Mouse (Mus musculus): Measurements from ENCODE around the gene Ifit3b.
"Not testable (repeated sequence)": the region's sequence is repeated elsewhere in the genome, so short reads cannot be mapped to it uniquely, and the experiment has no call there.

The Ifit3b gene

DNA sequence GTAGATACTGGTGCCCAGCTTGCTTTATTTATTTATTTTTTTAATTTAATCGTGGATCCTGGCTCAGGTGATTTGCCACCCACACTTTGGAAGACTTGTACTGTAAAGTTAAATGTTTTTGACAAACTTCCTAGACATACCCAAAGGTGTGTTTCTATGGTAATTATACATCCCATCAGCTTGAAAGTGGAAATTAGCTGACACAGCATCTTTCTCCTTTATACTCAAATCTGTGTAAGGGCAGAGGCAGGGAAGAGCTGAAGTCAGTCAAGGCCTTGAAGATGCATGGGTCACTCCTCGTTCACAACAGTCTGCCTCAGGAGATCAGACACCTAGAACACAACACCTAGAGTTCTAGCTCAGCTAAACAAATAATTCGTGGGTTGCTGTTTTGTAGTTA is 2.3 kb downstream of the Ifit3b start:
- DNase-seq (ENCODE audit: low spot score in 2 of 2) = not testable (repeated sequence)

DNA sequence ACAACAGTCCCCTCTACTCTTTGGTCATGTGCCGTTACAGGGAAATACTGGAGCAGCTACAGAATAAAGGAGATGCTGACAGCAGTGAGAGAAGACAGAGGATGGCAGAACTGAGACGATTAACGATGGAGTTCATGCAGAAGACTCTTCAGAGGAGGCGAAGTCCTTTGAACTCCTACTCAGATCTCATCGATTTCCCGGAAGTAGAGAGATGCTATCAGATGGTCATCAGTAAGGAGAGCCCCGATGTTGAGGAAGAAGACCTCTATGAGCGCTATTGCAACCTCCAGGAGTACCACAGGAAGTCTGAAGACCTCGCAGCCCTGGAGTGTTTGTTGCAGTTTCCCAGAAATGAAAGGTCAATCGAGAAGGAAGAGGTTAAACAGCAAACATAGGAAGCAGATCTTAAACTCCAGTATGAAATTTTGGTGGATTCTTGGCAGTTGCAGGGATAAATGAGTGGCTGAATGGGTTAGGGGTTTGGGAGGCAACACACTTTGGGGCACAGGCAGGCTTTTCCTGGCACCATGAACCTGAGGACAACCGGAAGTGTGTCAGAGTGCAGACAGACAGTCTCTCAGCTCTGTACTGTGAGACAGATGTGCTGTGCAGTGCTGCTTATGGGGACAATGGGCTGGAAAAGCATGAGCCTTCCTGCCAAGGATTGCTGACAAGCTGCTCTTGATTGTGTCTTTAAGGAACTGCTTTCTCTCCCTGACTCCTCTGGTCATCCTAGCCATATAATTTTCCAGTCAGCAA is 4.7 kb downstream of the Ifit3b start:
- DNase-seq (ENCODE audit: low spot score in 2 of 2) = not testable (repeated sequence)

DNA sequence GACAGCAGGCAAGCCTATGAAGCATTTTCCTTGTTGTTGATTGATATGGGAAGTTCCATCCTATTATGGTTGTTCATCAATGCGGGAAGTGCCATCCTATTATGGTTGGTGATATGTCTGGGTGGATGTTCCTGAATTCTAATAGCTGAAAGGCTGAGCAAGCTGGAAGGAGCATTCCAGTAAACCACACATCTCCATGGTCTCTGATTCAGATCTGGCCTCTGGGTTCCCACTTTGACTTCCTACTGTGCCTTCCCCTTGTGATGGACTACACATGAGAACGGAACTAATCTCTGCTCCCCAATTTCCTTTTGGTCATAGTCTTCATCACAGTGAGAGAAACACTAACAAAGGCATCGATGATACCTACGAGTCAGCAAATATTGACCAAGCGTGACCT is 13.1 kb downstream of the Ifit3b start:
- no peak for DNase-seq (ENCODE audit: low spot score in 2 of 2)

DNA sequence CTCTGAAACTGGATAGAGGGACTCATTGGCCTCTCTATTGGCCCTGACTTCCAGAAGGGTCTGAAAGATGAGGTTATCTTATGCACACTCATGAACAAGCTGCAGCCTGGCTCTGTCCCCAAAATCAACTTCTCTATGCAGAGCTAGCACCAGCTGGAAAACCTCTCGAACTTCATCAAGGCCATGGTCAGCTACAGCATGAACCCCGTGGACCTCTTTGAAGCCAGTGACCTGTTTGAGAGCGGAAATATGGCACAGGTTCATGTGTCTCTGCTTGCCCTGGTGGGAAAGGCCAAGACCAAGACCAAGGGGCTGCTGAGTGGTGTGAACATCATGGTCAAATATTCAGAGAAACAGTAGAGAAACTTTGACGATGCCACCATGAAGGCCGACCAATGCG is 16.0 kb downstream of the Ifit3b start:
- DNase-seq (ENCODE audit: low spot score in 2 of 2) = no peak

DNA sequence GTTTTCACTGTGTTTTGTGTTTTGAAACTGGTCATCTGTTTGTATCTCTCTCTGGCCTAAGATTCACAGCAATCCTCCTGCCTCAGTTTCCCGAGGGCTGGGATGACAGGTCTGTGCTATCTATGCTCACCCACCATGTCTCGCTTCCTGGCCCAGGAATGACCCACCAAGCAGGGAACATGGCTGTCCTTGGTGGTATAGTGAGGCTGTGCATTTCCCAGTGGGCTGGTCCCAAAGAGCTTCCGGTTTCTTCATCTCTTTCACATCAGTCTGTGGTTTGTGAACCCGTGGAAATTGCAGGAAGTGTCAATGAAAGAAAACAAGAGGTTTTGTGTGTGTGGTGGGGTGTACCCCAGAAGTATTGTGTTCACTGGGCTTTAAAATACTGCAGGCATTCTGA is 16.9 kb downstream of the Ifit3b start:
- DNase-seq (ENCODE audit: low spot score in 2 of 2) = no peak

DNA sequence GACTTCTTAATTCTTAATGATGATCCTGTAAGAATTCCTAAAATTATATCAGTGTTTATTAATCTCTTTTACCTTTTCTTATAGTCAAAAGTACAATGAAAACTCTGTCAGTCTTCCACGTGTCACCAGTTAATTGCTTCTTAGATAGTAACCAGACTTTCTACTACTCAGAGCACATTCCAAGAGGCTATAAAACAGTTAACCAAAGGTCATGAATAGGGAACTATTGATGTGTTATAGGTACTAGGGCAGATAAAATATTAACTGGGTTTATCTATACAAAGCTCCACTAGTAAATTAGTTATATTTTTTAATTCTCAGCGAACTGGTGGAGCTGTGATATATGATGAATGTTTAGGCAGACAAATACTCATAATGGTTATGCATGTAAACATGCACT is 19.7 kb downstream of the Ifit3b start:
- no peak for DNase-seq (ENCODE audit: low spot score in 2 of 2)

DNA sequence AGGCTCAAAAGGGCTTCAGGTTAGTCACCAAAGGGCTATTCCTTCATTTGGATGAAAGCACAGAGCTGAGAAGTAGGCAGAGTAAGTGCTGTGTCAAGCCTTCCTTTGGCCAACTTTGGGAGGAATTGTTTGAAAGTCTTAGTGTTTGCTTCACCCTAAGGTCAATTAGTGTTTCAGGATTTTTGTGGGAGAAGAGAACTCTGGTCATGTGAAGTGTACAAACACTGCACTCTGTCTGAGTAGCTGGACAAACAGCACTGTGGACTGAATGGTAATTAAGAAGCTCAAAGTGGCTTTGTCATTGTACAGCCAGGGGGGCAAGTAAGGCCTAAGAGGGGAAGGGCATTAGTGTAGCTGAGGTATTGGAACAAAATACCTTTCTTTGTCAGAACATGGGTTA is 23.7 kb downstream of the Ifit3b start:
- DNase-seq (ENCODE audit: low spot score in 2 of 2) = no peak

DNA sequence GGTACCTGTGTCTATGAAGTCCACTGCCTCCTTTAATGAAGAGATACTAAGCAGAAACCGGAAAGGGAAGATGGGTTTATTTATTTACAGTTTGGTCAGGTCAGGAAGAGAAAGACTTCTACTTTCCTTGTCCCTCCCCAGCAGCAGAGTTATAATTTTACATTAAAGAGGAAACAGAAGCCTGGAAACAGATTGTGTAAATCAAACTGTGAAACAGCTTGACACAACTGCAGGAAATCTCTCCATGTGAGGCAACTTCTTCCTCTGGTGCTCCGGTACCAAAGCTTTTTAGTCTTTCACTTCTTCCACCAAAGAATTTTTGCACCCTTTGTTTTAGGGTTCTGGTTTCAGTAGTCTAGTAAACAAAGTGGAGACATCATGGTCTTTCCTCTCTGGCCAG is 25.7 kb downstream of the Ifit3b start:
- no peak for DNase-seq (ENCODE audit: low spot score in 2 of 2)

DNA sequence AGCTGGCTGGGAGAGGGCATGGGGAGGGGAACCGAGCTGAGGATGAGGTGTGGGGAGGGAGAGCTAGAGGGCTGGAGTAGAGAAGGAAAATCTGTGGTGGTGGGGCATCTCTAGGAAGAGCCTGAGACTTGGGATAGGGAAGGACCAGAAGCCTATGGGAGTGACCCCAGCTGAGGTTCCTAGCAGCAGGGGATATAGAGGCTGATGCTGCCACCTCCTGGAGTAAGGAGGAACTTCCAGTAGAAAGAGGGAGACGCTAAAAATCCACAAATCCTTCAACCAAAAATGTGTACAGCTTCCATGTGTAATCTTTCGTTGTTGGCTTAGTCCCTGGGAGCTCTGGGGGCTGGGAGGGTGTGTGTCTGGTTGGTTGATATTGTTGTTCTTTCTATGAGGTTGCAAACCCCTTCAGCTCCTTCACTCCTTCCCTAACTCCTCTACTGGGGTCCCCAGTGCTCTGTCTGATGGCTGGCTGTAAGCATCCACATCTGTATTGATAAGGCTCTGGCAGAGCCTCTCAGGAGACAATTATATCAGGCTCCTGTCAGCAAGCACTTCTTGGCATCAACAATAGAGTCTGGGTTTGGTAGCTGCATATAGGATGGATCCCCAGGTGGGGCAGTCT is 29.3 kb downstream of the Ifit3b start:
- DNase-seq (ENCODE audit: low spot score in 2 of 2) = peak in 1 of 2 experiments; percentile 71

DNA sequence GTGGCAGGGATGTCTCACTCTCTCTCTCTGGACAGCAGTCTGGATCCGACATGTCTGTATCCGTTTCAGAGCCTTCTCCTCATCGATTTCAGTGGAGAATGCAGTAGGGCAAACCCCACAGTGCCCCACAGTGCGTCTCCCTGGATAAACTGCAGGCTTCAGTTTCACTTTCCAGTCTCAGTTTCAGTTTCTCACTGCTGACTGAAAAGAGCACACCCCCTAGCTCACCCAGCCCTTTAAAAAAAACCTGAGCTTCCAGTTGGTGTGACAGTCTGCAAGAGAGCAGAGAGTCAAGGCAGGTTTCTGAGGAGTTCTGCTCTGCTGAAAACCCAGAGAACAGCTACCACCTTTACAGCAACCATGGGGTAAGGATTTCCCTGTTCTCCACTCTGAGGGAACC is 32.9 kb downstream of the Ifit3b start, which contains the start of the genes Ifit1bl2 and Ifit1:
TSS of gene Ifit1bl2 (minus strand) at position 121 of the 400 bp plus-strand sequence.
TSS of gene Ifit1 (plus strand) at position 249 of the 400 bp plus-strand sequence.
- DNase-seq (ENCODE audit: low spot score in 2 of 2) = no peak

DNA sequence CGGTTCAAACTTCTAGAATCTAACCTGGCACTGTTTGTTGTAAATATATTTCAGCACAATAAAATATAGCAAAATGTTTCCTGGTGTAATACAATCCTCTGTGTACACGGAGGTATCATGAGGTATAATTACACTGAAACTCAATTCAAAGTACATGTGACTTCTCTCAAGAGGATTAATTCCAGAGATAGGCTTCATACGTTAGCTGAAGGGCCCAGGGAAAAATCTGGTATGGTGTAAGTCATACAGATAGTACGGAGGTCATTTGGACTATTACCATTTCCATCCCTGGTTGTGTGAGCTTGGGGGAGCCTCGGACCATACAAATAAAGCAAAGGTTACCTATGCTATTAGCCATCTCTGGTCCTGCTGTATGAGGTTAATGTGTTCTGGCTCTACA is 34.8 kb downstream of the Ifit3b start:
- no peak for DNase-seq (ENCODE audit: low spot score in 2 of 2)

DNA sequence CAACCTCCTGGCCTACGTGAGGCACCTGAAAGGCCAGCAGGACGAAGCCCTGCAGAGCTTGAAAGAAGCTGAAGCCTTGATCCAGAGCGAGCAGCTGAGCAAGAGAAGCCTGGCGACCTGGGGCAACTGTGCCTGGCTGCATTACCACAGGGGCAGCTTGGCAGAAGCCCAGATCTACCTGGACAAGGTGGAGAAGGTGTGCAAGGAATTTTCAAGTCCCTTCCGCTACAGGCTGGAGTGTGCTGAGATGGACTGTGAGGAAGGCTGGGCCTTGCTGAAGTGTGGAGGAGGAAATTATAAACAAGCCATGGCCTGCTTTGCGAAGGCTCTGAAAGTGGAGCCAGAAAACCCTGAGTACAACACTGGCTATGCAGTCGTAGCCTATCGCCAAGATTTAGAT is 39.9 kb downstream of the Ifit3b start:
- DNase-seq (ENCODE audit: low spot score in 2 of 2) = not testable (repeated sequence)

DNA sequence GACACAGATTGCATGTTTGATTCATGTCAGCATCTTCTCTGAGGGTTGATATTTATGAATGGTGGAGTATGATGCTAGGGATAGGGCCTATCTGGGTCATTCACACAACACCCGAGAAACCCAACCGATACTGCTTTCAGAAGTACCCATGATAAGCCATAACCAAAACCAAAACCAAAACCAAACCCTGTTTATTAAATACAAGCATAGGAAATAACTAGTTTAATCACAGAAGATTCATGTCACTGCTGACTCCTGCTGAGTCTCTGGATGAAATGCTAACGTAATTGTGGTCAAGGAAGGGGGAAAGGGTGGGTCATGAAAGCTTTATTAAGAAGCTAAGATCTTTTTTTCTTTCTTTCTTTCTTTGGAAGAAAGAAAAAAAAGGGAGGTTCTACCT is 42.5 kb downstream of the Ifit3b start:
- DNase-seq (ENCODE audit: low spot score in 2 of 2) = no peak

DNA sequence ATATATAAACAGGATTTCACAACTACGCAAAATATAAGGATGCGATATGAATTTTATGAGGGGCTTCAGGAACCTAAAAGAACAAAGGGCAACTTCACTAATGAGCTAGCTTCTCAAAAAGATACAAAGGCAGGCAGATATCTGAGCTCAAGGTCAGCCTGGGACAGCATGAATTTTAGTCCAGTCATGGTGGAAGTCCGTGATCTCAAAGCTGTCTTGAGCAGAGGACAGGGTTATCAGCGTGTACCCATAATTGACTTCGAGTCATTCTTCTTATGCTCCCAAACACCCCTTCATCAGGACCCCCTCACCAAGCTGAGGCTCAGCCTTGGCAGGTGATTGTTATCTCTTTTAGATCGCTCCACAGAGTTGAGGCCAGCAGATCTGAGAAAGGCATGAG is 43.2 kb downstream of the Ifit3b start:
- DNase-seq (ENCODE audit: low spot score in 2 of 2) = no peak

DNA sequence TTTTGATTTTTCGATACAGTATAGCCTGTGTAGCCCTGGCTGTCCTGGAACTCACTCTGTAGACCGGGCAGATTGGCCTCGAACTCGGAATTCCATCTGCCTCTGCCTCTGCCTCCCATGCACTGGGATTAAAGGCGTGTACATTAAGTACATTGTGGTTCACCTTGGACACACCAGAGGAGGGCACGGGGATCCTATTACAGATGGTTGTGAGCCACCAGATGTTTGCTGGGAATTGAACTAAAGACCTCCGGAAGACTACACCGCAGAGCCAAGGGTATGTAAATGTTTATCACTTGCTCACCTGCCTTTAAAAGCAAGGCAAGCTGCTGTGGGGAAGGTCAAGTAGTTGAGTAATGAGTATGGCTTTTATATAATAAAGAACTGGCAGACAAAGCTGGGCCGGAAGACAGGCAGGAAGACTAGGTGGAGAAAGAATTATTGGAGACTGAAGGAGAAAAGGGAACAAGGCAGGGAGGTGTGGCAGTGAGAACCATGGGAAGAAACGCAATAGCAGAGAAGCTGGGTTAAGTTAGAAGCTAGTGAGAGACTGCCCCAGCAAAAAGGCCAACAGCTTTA is 47.5 kb downstream of the Ifit3b start:
- DNase-seq (ENCODE audit: low spot score in 2 of 2) = no peak

DNA sequence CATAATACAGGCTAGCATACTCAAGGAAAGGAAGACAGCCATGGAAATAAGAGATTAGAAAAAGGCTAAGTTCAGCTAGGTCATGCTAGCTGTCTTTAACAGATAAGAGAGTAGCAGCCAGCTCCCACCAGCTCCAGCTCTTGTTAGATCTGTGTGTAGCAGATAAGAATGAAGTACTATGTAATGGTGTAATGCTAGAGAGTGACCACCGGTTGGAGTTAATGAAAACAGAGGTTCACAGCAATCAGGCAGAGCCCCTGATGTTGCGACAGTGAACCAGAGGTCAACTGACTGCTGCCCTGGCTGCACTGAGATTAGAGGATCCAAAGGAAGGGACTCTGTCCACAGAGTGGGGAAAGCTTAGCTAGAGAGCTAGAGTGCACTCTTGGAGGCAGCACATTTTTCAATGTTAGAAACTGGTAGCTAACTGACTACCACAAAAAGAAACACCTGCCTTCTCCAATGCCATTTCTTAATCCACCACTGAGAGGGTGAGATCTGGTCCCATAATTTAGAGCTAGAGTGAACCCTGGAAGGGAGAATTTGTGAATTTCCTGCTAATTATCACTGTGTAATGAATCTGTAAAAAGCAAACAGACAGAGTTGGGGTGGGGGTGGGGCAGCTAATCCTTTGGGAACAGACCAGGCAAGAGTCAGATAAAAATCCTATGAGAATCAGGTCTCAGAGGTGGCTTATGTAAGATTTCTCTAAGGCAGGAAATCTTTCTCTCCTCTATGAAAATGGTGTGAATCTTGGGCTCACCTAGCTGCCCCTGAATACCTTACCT is 48.9 kb downstream of the Ifit3b start:
- DNase-seq (ENCODE audit: low spot score in 2 of 2) = no peak

DNA sequence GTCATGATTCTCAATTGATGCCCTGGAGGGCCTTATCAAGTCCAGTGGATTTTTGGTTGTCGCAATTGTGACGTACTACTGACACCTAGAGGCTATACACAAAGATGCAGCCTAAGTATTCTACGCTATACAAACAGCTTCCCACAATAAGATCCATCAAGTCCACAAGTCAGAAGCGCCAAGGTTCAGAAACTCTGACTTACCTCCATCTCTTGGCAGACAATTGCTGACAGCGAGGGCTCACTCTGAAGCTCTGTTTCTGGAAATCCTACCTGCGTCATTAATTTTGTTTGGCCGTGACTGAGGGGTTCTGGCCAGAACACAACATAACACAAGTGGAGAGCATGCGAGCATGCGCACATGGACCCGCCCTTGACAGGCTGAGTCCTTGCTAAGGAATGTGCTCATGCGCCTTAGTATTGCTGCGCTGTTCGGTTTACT is 54.3 kb downstream of the Ifit3b start:
- DNase-seq (ENCODE audit: low spot score in 2 of 2) = peak in 1 of 2 experiments; percentile 61

DNA sequence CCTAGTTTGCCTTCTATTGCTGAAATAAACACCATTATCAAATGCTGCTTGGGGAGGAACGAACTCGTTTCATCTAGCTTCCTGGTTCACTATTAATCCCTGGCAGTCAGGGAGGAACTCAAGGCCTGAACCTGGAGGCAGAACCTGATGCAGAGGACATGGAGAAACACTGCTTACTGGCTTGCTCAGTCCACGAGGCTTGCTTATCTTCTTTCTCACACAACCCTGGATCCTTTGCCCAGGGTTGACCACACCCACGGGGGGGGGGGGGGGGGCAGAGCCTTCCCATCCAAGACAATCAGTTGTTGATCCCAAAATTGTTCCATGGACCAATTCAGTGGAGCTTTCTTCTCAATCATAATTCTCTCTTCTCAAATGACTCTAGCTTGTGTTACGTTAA is 55.0 kb downstream of the Ifit3b start:
- no peak for DNase-seq (ENCODE audit: low spot score in 2 of 2)
